Mouse (Mus musculus): ENCODE results near the gene Wdr83os.

- TF ChIP-seq CTCF (IDR thresholded peaks at IDR 0.05; ENCODE audit: extremely low read depth, insufficient read length, insufficient replicate concordance, low read depth, low read length) (no peak), POLR2A (IDR thresholded peaks at IDR 0.05; ENCODE audit: low read depth, low read length) (no peak)
Measured at GRCm38 (mm10) chr8:85067155-85067554, 13.4 kb upstream of the Wdr83os start.

Measured in small intestine, adult 2 months (tissue).